30 mouse cellular contexts compared by ENCODE assay signal in genomic region chr11:33951155-33951554, GRCm38 (mm10). TPM values are rescaled to one million over a fixed set of nuclear protein-coding genes. Genes with fewer than 3 reads are reported as not detected.
DNase-seq lines count a peak whose midpoint lies in the region; ATAC-seq lines count a peak whose summit lies in the region.
"Had no signal": no experiment of that assay in that cellular context is flagged by ENCODE, and none has a peak within 500 bp of the region (broad histone marks: within the 10 kb centered on the region; RNA-seq: fewer than 3 reads in every experiment).

No protein-coding gene starts in this region.

- H3K4me1 ChIP-seq in forebrain, embryonic 11.5 days (replicated peaks; ENCODE audit: control insufficient read depth, insufficient read depth, low read length), result no peaks in the 10 kb centered on the region
- H3K4me1 ChIP-seq in forebrain, embryonic 15.5 days, result no peaks in the 10 kb centered on the region
- H3K4me1 ChIP-seq in embryonic facial prominence, embryonic 14.5 days (ENCODE audit: control insufficient read depth, insufficient read depth, low read length), result no peaks in the 10 kb centered on the region
- H3K4me1 ChIP-seq: embryonic facial prominence, embryonic 15.5 days; heart, embryonic 13.5 days; liver, embryonic 15.5 days; midbrain, embryonic 12.5 days; neural tube, embryonic 13.5 days; stomach, embryonic 15.5 days had no signal

- no peaks in the 10 kb centered on the region for H3K27me3 ChIP-seq in forebrain, embryonic 11.5 days (ENCODE audit: control insufficient read depth, insufficient read depth, low read length)
- no peaks in the 10 kb centered on the region for H3K27me3 ChIP-seq in forebrain, embryonic 15.5 days
- no peaks in the 10 kb centered on the region for H3K27me3 ChIP-seq in embryonic facial prominence, embryonic 14.5 days (replicated peaks; ENCODE audit: control insufficient read depth, insufficient read depth, low read length)
- H3K27me3 ChIP-seq: embryonic facial prominence, embryonic 15.5 days; heart, embryonic 13.5 days; liver, embryonic 15.5 days; midbrain, embryonic 12.5 days; neural tube, embryonic 13.5 days; stomach, embryonic 15.5 days had no signal

- H3K27ac ChIP-seq in forebrain, embryonic 11.5 days (ENCODE audit: low read depth, low read length), result no peak overlapping the region
- no peak overlapping the region for H3K27ac ChIP-seq in forebrain, embryonic 15.5 days (replicated peaks)
- no peak overlapping the region for H3K27ac ChIP-seq in embryonic facial prominence, embryonic 14.5 days (replicated peaks; ENCODE audit: low read depth, low read length)
- H3K27ac ChIP-seq: embryonic facial prominence, embryonic 15.5 days; heart, adult 2 months; heart, embryonic 13.5 days; hindbrain, embryonic 14.5 days; liver, embryonic 15.5 days; midbrain, embryonic 12.5 days; neural tube, embryonic 13.5 days; stomach, embryonic 15.5 days had no signal

- no peaks in the 10 kb centered on the region for H3K9me3 ChIP-seq in forebrain, embryonic 11.5 days (ENCODE audit: control insufficient read depth, low read length)
- H3K9me3 ChIP-seq in forebrain, embryonic 15.5 days, result no peaks in the 10 kb centered on the region
- no peaks in the 10 kb centered on the region for H3K9me3 ChIP-seq in embryonic facial prominence, embryonic 14.5 days (ENCODE audit: control insufficient read depth, low read length)
- H3K9me3 ChIP-seq: embryonic facial prominence, embryonic 15.5 days; heart, embryonic 13.5 days; liver, embryonic 15.5 days; midbrain, embryonic 12.5 days; neural tube, embryonic 13.5 days; stomach, embryonic 15.5 days had no signal

- 0 out of 2 replicates have a peak, but pooled peaks have one; percentile 42 for ATAC-seq in forebrain, embryonic 11.5 days (replicated peaks; ENCODE audit: low FRiP score)
- no peak for ATAC-seq in forebrain, embryonic 15.5 days (replicated peaks)
- 0 out of 2 replicates have a peak, but pooled peaks have one; percentile 33 for ATAC-seq in embryonic facial prominence, embryonic 14.5 days (ENCODE audit: low read depth)
- ATAC-seq: CD4-positive, CD25-positive, alpha-beta regulatory T cell, adult 4 months; inflammation-experienced regulatory T-cells, adult 6 months; Patski had no signal

- H3K36me3 ChIP-seq in forebrain, embryonic 11.5 days (ENCODE audit: control insufficient read depth, insufficient read depth, low read length), result no peaks in the 10 kb centered on the region
- H3K36me3 ChIP-seq in forebrain, embryonic 15.5 days, result no peaks in the 10 kb centered on the region
- no peaks in the 10 kb centered on the region for H3K36me3 ChIP-seq in embryonic facial prominence, embryonic 14.5 days (ENCODE audit: control insufficient read depth, insufficient read depth, low read length)
- H3K36me3 ChIP-seq: embryonic facial prominence, embryonic 15.5 days; heart, embryonic 13.5 days; liver, embryonic 15.5 days; midbrain, embryonic 12.5 days; neural tube, embryonic 13.5 days; stomach, embryonic 15.5 days had no signal

- no peak overlapping the region for H3K9ac ChIP-seq in forebrain, embryonic 11.5 days (ENCODE audit: low read length)
- no peak overlapping the region for H3K9ac ChIP-seq in forebrain, embryonic 15.5 days (replicated peaks)
- H3K9ac ChIP-seq in embryonic facial prominence, embryonic 14.5 days (ENCODE audit: low read depth, low read length), result no peak overlapping the region
- H3K9ac ChIP-seq: embryonic facial prominence, embryonic 15.5 days; heart, embryonic 13.5 days; hindbrain, embryonic 14.5 days; liver, embryonic 15.5 days; midbrain, embryonic 12.5 days; neural tube, embryonic 13.5 days; stomach, embryonic 15.5 days had no signal

- no peak overlapping the region for H3K4me2 ChIP-seq in forebrain, embryonic 11.5 days (ENCODE audit: low read depth, low read length, severe bottlenecking)
- no peak overlapping the region for H3K4me2 ChIP-seq in forebrain, embryonic 15.5 days (replicated peaks)
- no peak overlapping the region for H3K4me2 ChIP-seq in embryonic facial prominence, embryonic 14.5 days (ENCODE audit: low read depth, low read length)
- H3K4me2 ChIP-seq: embryonic facial prominence, embryonic 15.5 days; heart, embryonic 13.5 days; hindbrain, embryonic 14.5 days; liver, embryonic 15.5 days; midbrain, embryonic 12.5 days; neural tube, embryonic 13.5 days; stomach, embryonic 15.5 days had no signal

- DNase-seq in forebrain, embryonic 11.5 days (ENCODE audit: low spot score), result no peak
- DNase-seq in retina, postnatal 1 day, result peak; percentile 37
- no peak for DNase-seq in retina, embryonic 14.5 days (ENCODE audit: low spot score)
- peak; percentile 51 for DNase-seq in embryonic facial prominence, embryonic 14.5 days (ENCODE audit: low spot score)
- no peak for DNase-seq in neural tube, embryonic 10.5 days (ENCODE audit: extremely low spot score, low spot score)
- no peak for DNase-seq in cerebellum, adult 9-11 months
- no peak for DNase-seq in cerebellum, adult 18-20 months
- DNase-seq: adrenal gland, adult 2 months; cerebellum, adult 2 months; gastrocnemius, postnatal 14 days; heart, adult 2 months; heart, postnatal 14 days; kidney, adult 18-20 months; layer of hippocampus, adult 9-11 months; liver; lung, postnatal 10 days; right cerebral cortex, adult 18-20 months; thymus, adult 18-20 months; thymus, postnatal 36 days had no signal

- H3K4me3 ChIP-seq in forebrain, embryonic 11.5 days (ENCODE audit: low read depth, low read length), result no peak overlapping the region
- H3K4me3 ChIP-seq in forebrain, embryonic 15.5 days, result no peak overlapping the region
- H3K4me3 ChIP-seq in embryonic facial prominence, embryonic 14.5 days (ENCODE audit: low read depth, low read length), result no peak overlapping the region
- H3K4me3 ChIP-seq: embryonic facial prominence, embryonic 15.5 days; heart, adult 2 months; heart, embryonic 13.5 days; liver, embryonic 15.5 days; midbrain, embryonic 12.5 days; neural tube, embryonic 13.5 days; stomach, embryonic 15.5 days had no signal

- WGBS in forebrain, embryonic 11.5 days, result 26% methylated on average over 5 of the region's 5 CpGs
- WGBS in forebrain, embryonic 15.5 days, result 17% methylated on average over 5 of the region's 5 CpGs
- 20% methylated on average over 5 of the region's 5 CpGs for WGBS in embryonic facial prominence, embryonic 14.5 days

RNA-seq across cellular contexts. Expression of gene Kcnmb1, which starts 11.7 kb away (rescaled TPM):
- polyA plus RNA-seq in forebrain, embryonic 11.5 days (2014; fragmentation: Nextera tagmentation; extraction: Ambion mirVana), result 0.05 TPM in 1 of 2 replicates, not detected in the other
- 0.11 and 0.15 TPM in 2 replicates for polyA plus RNA-seq in forebrain, embryonic 15.5 days (2015; fragmentation: Nextera tagmentation; extraction: Ambion mirVana)
- 0.09 and 0.22 TPM in 2 replicates for polyA plus RNA-seq in embryonic facial prominence, embryonic 14.5 days (2014; fragmentation: Nextera tagmentation; extraction: Ambion mirVana)
- polyA plus RNA-seq: liver, embryonic 15.5 days; Patski had no signal

RNA-seq across cellular contexts. Expression of gene Kcnip1, which starts 41.8 kb away (rescaled TPM):
- polyA plus RNA-seq in forebrain, embryonic 11.5 days (2014; fragmentation: Nextera tagmentation; extraction: Ambion mirVana), result 7.8 and 8.0 TPM in 2 replicates
- 49.9 and 51.2 TPM in 2 replicates for polyA plus RNA-seq in forebrain, embryonic 15.5 days (2015; fragmentation: Nextera tagmentation; extraction: Ambion mirVana)
- polyA plus RNA-seq in embryonic facial prominence, embryonic 14.5 days (2014; fragmentation: Nextera tagmentation; extraction: Ambion mirVana), result 5.0 and 7.2 TPM in 2 replicates
- polyA plus RNA-seq: CD4-positive, CD25-positive, alpha-beta regulatory T cell, adult 4 months; Patski had no signal

Comparison
In these comparisons a context has a peak if more than half of its experiments do, and no peak if none do; other contexts are left out.
1. DNase-seq: peak in retina, postnatal 1 day (single experiment) and embryonic facial prominence, embryonic 14.5 days (single experiment); none in forebrain, embryonic 11.5 days (single experiment), retina, embryonic 14.5 days (single experiment), neural tube, embryonic 10.5 days (single experiment), cerebellum, adult 9-11 months (single experiment) and cerebellum, adult 18-20 months (0 of 2).